Mouse (Mus musculus): ENCODE data around the gene Khsrp. TPM values are rescaled to one million over a fixed set of nuclear protein-coding genes. Genes with fewer than 3 reads are reported as not detected.

Gene Khsrp
- 9.0 TPM for polyA plus RNA-seq (2017; shearing (Covaris generic))

GRCm38 (mm10) chr17:57030931-57031660 is at the start of gene Khsrp:
TSS of gene Khsrp (minus strand) at chr17:57031522.

GRCm38 (mm10) chr17:57078336-57078735 is 47.0 kb upstream of the Khsrp start, which contains the start of gene Dennd1c:
TSS of gene Dennd1c (minus strand) at chr17:57078514.

GRCm38 (mm10) chr17:57059486-57059977 is 28.2 kb upstream of the Khsrp start, which contains the start of gene Slc25a23:
TSS of gene Slc25a23 (minus strand) at chr17:57059863.

GRCm38 (mm10) chr17:57058891-57059485 is 27.7 kb upstream of the Khsrp start, which contains the start of gene Crb3:
TSS of gene Crb3 (plus strand) at chr17:57059105.

GRCm38 (mm10) chr17:57041554-57041953 is 10.2 kb upstream of the Khsrp start, which contains the start of gene Slc25a41:
TSS of gene Slc25a41 (minus strand) at chr17:57041654.

GRCm38 (mm10) chr17:57011236-57012141 is 19.8 kb downstream of the Khsrp start, which contains the start of the genes Gtf2f1 and Gm17949:
TSS of gene Gtf2f1 (minus strand) at chr17:57011288.
TSS of gene Gm17949 (plus strand) at chr17:57011469.

GRCm38 (mm10) chr17:56999968-57000609 is 31.2 kb downstream of the Khsrp start, which contains the start of gene Pspn:
TSS of gene Pspn (minus strand) at chr17:57000018.

GRCm38 (mm10) chr17:56997029-56997667 is 34.2 kb downstream of the Khsrp start, which contains the start of gene Alkbh7:
TSS of gene Alkbh7 (plus strand) at chr17:56997339.

GRCm38 (mm10) chr17:56990115-56990746 is 41.1 kb downstream of the Khsrp start, which contains the start of gene Clpp:
TSS of gene Clpp (plus strand) at chr17:56990305.

GRCm38 (mm10) chr17:56982013-56982412 is 49.3 kb downstream of the Khsrp start, which contains the start of gene Acer1:
TSS of gene Acer1 (minus strand) at chr17:56982126.

Other genes starting within 250 kb of the Khsrp start
- gene Rfx2, start 200.5 kb downstream of the Khsrp start, polyA plus RNA-seq (2017; shearing (Covaris generic)), result 1.0 TPM
- gene Acsbg2, start 157.1 kb downstream of the Khsrp start, polyA plus RNA-seq (2017; shearing (Covaris generic)), result 0.10 TPM
- 0.43 TPM for gene 1700061G19Rik, start 156.0 kb downstream of the Khsrp start, polyA plus RNA-seq (2017; shearing (Covaris generic))
- gene Mllt1, start 96.1 kb downstream of the Khsrp start, polyA plus RNA-seq (2017; shearing (Covaris generic)), result 2.8 TPM
- not detected for gene Acer1, start 49.4 kb downstream of the Khsrp start, polyA plus RNA-seq (2017; shearing (Covaris generic))
- 93.4 TPM for gene Clpp, start 41.2 kb downstream of the Khsrp start, polyA plus RNA-seq (2017; shearing (Covaris generic))
- 46.9 TPM for gene Alkbh7, start 34.2 kb downstream of the Khsrp start, polyA plus RNA-seq (2017; shearing (Covaris generic))
- not detected for gene Pspn, start 31.5 kb downstream of the Khsrp start, polyA plus RNA-seq (2017; shearing (Covaris generic))
- 98.1 TPM for gene Gtf2f1, start 20.2 kb downstream of the Khsrp start, polyA plus RNA-seq (2017; shearing (Covaris generic))
- gene Gm17949, start 20.1 kb downstream of the Khsrp start, polyA plus RNA-seq (2017; shearing (Covaris generic)), result 0.84 TPM
- not detected for gene Slc25a41, start 10.1 kb upstream of the Khsrp start, polyA plus RNA-seq (2017; shearing (Covaris generic))
- 2.7 TPM for gene Crb3, start 27.6 kb upstream of the Khsrp start, polyA plus RNA-seq (2017; shearing (Covaris generic))
- gene Slc25a23, start 28.3 kb upstream of the Khsrp start, polyA plus RNA-seq (2017; shearing (Covaris generic)), result 3.3 TPM
- gene Dennd1c, start 47.0 kb upstream of the Khsrp start, polyA plus RNA-seq (2017; shearing (Covaris generic)), result 310 TPM
- gene Tubb4a, start 56.3 kb upstream of the Khsrp start, polyA plus RNA-seq (2017; shearing (Covaris generic)), result 3.3 TPM
- 10.4 TPM for gene Tnfsf9, start 73.8 kb upstream of the Khsrp start, polyA plus RNA-seq (2017; shearing (Covaris generic))
- 0.88 TPM for gene Cd70, start 118.3 kb upstream of the Khsrp start, polyA plus RNA-seq (2017; shearing (Covaris generic))
- 13.4 TPM for gene Tnfsf14, start 162.7 kb upstream of the Khsrp start, polyA plus RNA-seq (2017; shearing (Covaris generic))
- 3.5 TPM for gene C3, start 196.6 kb upstream of the Khsrp start, polyA plus RNA-seq (2017; shearing (Covaris generic))
- gene Gpr108, start 216.9 kb upstream of the Khsrp start, polyA plus RNA-seq (2017; shearing (Covaris generic)), result 96.4 TPM
- 4.6 TPM for gene Trip10, start 217.9 kb upstream of the Khsrp start, polyA plus RNA-seq (2017; shearing (Covaris generic))
- 243 TPM for gene Vav1, start 247.6 kb upstream of the Khsrp start, polyA plus RNA-seq (2017; shearing (Covaris generic))

All from CD4-positive, CD25-positive, alpha-beta regulatory T cell, adult 9 weeks (primary cell).